Mouse (Mus musculus): ENCODE results near the gene Pbx2.

Pbx2 gene

DNA sequence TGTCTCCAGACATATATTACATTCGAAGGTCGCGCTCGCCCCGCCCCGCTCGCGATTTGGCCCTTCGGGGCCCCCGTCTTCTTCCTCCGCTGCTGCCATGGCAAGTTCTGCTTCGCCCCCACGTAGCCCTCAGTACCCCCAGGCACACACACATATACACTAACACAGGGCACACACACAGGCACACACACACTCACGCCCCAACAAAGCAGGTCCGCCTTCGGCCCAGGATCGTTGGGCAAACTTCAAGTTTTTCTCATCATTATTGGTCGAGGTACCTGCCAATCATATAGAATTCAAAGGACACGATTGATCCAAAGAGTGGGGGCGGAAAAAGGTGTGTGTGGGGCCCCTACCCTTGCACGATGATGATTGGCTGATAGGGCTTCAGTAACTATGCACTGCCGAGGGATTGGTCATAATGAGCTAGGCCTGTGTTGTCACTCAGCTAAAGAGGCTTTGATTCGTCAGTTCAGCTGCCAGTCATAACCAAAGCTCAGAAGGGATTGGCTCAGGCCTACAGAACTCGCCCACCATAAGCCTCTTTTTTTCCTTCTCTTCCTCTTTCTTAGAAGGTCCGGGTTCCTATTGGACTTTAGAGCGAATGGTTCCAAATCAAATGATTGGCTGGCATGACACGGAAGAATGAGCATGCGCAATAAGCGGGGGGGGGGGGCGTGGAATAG lies 12.5 kb downstream of the Pbx2 start, which contains the start of gene Rnf5:
Rnf5 (minus strand) TSS at position 316 of the 686 bp plus-strand sequence.
- DNase-seq (ENCODE audit: low read depth): peak; percentile 100

DNA sequence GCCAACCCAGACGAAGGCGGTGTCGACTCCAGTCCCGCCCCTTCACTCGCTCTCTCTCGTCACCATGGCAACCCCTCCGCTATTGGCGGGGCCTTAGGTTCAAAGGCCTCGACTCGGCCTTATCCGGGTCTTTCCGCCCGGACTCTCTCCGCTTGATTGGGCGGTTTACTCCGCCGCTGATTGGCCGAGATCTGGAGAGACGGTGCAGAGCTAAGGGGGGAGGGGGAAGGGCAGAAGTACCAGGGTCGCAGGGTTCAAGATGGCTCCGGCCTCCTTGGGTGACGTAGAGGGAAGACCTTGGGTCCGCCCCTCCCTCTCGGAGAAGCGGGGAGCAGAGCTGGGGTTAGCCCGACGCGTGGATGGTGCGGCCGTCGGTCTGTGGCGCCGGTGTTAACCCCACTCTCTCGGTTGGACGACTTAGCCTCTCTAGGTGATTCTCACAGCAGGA lies 13.0 kb downstream of the Pbx2 start, which contains the start of gene Agpat1:
Agpat1 (plus strand) TSS at position 202 of the 448 bp plus-strand sequence.
- peak; percentile 100 for DNase-seq (ENCODE audit: low read depth)

DNA sequence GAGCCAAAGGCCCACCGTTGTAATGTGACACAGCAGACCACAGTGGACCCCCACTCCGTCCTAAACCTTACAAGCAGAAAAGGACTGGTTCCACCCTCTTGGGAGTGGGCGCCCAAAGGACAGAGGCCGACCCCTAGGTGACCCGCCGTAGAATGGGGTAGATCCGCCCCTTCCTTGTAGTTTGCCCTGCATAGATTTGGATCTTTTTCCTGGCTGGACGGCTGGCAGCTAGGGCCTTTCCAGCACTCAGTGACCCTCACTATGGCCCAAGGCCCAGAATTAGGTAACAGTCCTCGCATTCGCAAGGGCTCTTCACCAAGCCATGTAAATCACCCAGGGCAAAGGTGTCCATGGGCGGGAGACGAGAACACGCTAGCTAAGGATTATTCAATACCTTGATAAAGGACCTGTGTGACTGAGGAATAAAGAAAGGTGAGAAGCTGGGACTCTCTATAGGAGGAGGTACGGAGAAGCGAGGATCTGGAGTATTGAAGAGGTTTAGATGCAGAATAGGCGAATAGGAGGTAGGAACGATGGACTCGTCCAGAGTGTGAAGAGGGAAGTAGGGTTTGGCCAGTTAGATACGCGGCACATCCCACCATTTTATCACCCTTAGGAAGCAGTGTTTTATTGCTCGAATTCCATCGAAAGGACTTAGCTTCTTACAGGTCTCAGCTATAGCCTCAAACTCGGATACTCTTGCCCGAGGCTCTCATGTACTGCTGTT lies 13.6 kb downstream of the Pbx2 start:
- peak; percentile 69 for DNase-seq (ENCODE audit: low read depth)

DNA sequence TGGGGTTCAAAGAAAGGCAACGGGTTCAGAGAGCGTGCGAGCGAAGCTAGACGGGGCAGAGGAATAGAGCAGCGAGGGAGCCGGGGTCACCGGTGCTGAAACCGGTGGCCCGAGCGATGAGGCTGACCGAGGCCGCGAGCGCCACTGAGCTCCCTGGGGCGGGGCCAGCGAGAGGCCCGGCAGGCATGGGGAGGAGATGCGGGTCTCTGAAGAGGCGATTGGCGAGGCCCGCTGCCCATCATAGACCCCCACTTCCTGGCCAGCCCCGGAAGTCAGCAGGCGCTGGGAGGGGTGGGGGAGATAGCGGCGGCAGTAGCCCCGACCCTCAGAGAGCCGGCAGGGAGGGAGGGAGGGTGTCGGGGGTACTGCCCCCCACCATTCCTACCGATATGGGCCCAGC lies 14.5 kb downstream of the Pbx2 start:
- DNase-seq (ENCODE audit: low read depth): peak; percentile 96

GRCm38 (mm10) chr17:34606186-34607039 lies 15.3 kb downstream of the Pbx2 start:
- DNase-seq (ENCODE audit: low read depth): no peak

- no peak for DNase-seq (ENCODE audit: low read depth)
Measured at GRCm38 (mm10) chr17:34607997-34608396, 16.9 kb downstream of the Pbx2 start.

DNA sequence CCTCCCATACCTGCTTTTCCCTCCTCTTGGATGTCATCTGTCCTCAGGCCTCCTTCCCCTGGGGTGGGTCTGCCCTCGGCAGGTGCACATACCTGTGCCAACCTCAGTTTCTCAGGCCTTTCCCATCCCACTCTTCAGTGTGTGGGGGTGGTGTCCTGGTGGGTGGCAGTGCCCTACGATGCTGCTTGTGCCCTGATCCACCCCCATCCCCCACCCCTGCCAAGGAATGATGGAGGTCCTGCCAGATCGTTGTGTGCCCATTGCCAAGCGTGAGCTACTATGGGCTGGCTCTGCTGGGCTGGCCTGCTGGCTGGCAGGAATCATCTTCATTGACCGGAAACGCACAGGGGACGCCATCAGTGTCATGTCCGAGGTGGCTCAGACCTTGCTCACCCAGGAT lies 20.0 kb downstream of the Pbx2 start:
- no peak for DNase-seq (ENCODE audit: low read depth)

- no peak for DNase-seq (ENCODE audit: low read depth)
Measured at GRCm38 (mm10) chr17:34613054-34613645, 22.1 kb downstream of the Pbx2 start.

DNA sequence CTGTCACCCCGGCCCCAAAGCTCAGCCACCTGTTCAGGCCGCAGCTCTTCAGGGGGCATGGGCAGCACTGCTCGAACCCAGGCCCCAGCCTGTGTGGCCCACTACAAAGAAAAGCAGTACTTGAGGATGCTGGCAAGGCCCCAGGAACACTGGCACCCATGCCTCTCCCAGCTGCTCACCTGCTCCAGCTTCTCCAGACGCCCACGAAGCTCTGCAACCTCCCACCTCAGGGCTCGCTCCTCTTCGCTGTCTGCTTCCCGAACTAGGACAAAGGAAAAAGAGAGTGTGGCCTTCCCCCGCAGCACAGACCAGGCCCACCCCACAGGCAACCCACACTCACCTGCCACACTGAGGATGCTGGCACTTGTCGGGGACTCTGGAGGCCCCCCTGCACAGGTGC lies 22.8 kb downstream of the Pbx2 start:
- DNase-seq (ENCODE audit: low read depth): no peak

DNA sequence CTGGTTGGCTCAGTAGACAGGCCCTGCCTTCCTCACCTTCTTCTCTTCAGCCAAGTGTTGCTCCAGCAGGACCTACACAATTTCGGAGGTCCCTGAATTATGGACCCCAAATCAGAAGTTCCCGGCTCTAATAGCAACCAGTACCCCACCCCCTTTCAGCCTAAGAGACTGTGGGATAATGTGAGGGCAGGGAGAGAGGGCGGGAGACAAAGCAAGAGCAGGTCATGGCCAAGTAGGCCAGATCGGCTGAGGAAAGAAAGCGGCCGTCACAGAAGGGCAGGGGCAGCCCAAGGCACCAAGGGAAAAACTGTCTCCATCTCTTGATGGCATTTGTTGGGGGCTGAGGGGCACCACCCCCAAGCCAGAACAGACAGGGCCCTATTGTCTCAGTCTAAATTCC lies 24.8 kb downstream of the Pbx2 start, which contains the start of gene Egfl8:
Egfl8 (minus strand) TSS at position 101 of the 400 bp plus-strand sequence.
- DNase-seq (ENCODE audit: low read depth): no peak

- peak; percentile 83 for DNase-seq (ENCODE audit: low read depth)
Measured at GRCm38 (mm10) chr17:34618999-34619398, 27.9 kb downstream of the Pbx2 start.

- no peak for DNase-seq (ENCODE audit: low read depth)
Measured at GRCm38 (mm10) chr17:34621006-34621405, 29.9 kb downstream of the Pbx2 start.

GRCm38 (mm10) chr17:34623161-34623560 lies 32.1 kb downstream of the Pbx2 start:
- DNase-seq (ENCODE audit: low read depth): peak; percentile 24

GRCm38 (mm10) chr17:34624981-34625380 lies 33.9 kb downstream of the Pbx2 start:
- no peak for DNase-seq (ENCODE audit: low read depth)

- DNase-seq (ENCODE audit: low read depth): no peak
Measured at GRCm38 (mm10) chr17:34626062-34626772, 35.2 kb downstream of the Pbx2 start.

DNA sequence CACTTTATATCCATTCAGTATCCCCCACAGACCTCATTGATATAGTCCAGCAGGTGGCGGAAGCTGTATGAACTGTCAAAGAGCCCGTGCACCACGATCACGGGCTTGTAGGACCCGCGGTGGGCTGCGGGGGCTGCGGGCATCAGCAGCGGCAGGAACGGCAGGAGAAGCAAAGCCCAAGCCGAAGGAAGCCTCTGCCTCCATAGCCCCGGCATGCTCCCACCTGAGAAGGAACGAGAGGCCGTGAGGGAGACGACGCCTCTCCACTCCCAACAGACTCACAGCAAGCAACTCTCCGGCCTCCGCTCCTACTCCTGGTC lies 35.7 kb downstream of the Pbx2 start:
- DNase-seq (ENCODE audit: low read depth): peak; percentile 78

DNA sequence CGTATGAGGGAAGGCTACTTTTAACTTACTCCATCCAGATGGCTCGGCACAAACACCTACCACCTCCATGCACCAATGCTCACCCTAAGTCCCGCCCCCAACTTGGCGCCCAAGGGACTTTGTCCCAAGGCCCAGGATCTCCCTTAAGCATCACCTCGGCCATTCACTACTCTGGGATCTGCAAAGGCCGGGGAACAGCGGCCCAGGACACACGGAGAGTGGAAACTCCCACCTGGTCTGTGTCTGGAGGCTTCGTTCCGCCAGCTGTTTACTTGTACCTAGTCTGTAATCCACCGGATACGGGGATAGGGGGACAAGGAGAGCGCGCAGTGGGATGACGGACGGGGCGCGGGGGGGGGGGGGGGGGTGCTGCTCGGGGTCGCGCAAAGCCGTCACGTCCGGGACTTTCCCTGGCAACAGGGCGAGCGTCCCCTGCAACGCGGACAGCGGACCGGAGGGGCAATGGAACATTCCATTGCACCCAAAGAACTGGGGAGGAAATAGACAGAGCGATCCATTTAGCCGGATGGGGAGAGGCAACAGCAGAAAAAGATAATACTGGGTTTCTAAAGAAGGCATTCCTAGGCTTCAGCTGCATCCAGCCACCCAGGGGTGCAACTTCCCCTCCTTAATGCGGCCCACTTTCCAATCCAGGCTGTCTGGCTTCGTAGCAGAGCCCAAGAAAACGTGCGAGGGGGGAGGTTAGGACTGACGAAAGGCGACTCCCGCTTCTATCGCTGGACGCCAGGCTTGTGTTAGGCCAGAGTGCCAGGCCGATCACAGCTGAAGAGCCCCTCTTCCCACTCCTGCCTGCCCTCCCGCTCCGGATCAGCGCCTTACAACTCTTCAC lies 36.3 kb downstream of the Pbx2 start:
- DNase-seq (ENCODE audit: low read depth): peak; percentile 96

DNA sequence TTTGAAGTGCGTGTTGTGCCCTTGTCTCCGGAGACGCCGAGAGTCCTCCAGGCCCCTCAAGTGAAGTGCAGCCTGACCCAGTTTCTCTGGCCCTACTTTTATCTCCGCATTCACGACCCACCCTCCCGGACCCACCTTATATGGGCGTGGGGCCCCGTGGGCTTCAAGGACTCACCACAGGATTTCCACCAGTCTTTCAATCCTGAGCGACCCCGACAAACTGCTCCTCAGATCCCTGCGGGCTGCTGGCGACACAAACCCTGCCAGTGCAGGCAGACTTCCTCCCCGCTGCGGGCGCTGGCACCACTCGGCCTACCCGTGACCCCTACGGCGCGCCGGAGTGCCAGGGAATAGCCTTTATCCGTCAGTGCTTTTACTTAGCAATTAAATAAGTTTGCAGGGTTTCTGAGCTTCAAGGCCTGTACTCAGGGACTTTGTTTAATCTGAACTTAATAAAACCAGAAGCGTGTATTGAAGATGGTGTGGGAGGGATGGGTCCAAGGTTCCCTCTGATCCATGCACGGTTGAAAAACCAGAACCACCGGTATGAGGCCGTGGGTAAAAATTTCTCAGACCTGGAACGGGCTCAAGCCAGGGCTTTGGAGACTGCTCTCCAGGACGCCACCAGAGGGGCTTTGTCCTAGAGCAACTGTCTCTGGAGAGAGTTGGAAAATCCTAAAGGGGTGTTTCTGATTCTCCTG lies 37.0 kb downstream of the Pbx2 start, which contains the start of gene Ppt2:
Ppt2 (minus strand) TSS at position 568 of the 701 bp plus-strand sequence.
- DNase-seq (ENCODE audit: low read depth): no peak

DNA sequence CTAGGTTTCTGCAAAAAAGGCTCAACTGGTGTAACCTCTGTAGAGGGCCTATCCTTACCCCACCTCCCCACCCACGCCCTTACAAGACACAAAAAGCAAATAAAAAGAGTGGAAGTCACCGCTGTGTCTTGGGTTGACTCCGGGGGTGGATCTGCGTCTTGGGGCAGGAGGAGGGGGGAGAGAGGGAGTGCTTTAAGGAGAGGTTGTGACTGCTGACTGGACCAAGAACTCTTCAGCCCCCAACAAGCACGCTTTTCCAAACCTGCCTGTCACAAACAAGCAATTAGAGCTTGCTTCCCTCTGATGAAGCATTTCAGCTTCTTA lies 37.5 kb downstream of the Pbx2 start:
- DNase-seq (ENCODE audit: low read depth): peak; percentile 51

- DNase-seq (ENCODE audit: low read depth): no peak
Measured at GRCm38 (mm10) chr17:34629221-34629751, 38.2 kb downstream of the Pbx2 start, which contains the start of gene Prrt1. TSS of gene Prrt1 (plus strand) at chr17:34629533.

All from 416B (cell line).